Mouse (Mus musculus) kidney, postnatal 0 days (tissue): Measurements from ENCODE around the gene Zfp385a. TPM values are rescaled to one million over a fixed set of nuclear protein-coding genes. Genes with fewer than 3 reads are reported as not detected.
A peak's percentile ranks its signal among the peaks of the same experiment; 100 is the strongest.

Experiments
- ATAC-seq: fragments of 200-750 bp; cut with Nextera tagmentation; replicated peaks from 2 replicates; pipeline ENCODE4 v1.8.0; 2017; ENCODE audit warnings: low read depth, moderate number of reproducible peaks, moderate TSS enrichment, moderate library complexity; ENCODE audit not compliant: low FRiP score
- DNase-seq: peaks from one replicate; pipeline ENCODE4 v3.0.0-alpha.2; 2016; ENCODE audit warnings: low spot score
- H3K27ac ChIP-seq: fragments of 300-500 bp; sonication (generic); 2 replicates; pipeline ENCODE4 v1.5.1; 2014; ENCODE audit warnings: mild to moderate bottlenecking
- H3K27me3 ChIP-seq: fragments of 300-500 bp; sonication (generic); 2 replicates; pipeline ENCODE4 v1.6.1; 2014; ENCODE audit warnings: low read length, mixed read lengths; ENCODE audit not compliant: insufficient read depth
- H3K36me3 ChIP-seq: fragments of 300-500 bp; sonication (generic); 2 replicates; pipeline ENCODE4 v1.6.1; 2014; ENCODE audit warnings: low read length, mixed read lengths; ENCODE audit not compliant: insufficient read depth
- H3K4me1 ChIP-seq: fragments of 300-500 bp; sonication (generic); replicated peaks from 2 replicates; pipeline ENCODE4 v1.6.1; 2014; ENCODE audit warnings: antibody characterized with exemption, low read length, mixed read lengths; ENCODE audit not compliant: insufficient read depth
- H3K4me2 ChIP-seq: fragments of 300-500 bp; sonication (generic); 2 replicates; pipeline ENCODE4 v1.6.1; 2014; ENCODE audit warnings: mild to moderate bottlenecking, low read length, moderate library complexity, mixed read lengths
- H3K4me3 ChIP-seq: fragments of 300-500 bp; sonication (generic); replicated peaks from 2 replicates; pipeline ENCODE4 v1.5.1; 2014; ENCODE audit warnings: low read depth, low read length
- H3K9ac ChIP-seq: fragments of 300-500 bp; sonication (generic); 2 replicates; pipeline ENCODE4 v1.6.1; 2014; ENCODE audit warnings: low read depth, low read length
- H3K9me3 ChIP-seq: fragments of 300-500 bp; sonication (generic); replicated peaks from 2 replicates; pipeline ENCODE4 v1.6.1; 2016; ENCODE audit warnings: low read length, inconsistent platforms, mixed read lengths
- CTCF ChIP-seq: IDR thresholded peaks from 2 replicates; pipeline ENCODE4 v1.5.1; 2016; ENCODE audit warnings: antibody characterized with exemption, low read depth, mild to moderate bottlenecking, moderate library complexity
- WGBS: fragments of 180-500 bp; shearing (Covaris S2); extraction: QIAGEN DNeasy Blood & Tissue Kit; methylation state at CpG from one replicate; pipeline ENCODE4 v1.1.7; 2014; 5-methylcytosine and 5-hydroxymethylcytosine counted together
- polyA plus RNA-seq: library from polyadenylated mRNA; unstranded; fragments of >200 nt; fragmentation: Nextera tagmentation; extraction: Ambion mirVana; gene quantifications from 2 replicates; pipeline ENCODE4 v1.2.1, GENCODE M21; 2015

Gene Zfp385a
- polyA plus RNA-seq, 1 experiment from 2014 or later = 11.8 TPM

GRCm38 (mm10) chr15:103334194-103334593 is 5.7 kb downstream of the Zfp385a start:
- no peak for DNase-seq
- no peak overlapping the region for H3K27ac ChIP-seq
- 0 out of 2 replicates have a peak, but pooled peaks have one; percentile 40 for ATAC-seq
- no peak overlapping the region for H3K9ac ChIP-seq
- no peaks in the 10 kb centered on the region for H3K9me3 ChIP-seq
- H3K36me3 ChIP-seq = no peaks in the 10 kb centered on the region
- H3K4me3 ChIP-seq = no peak overlapping the region
- peaks cover 9% of the 10 kb centered on the region; the same call in 1 of the 2 replicates for H3K4me1 ChIP-seq
- WGBS = 27% methylated on average over 2 of the region's 2 CpGs
- no peak for TF ChIP-seq CTCF
- H3K4me2 ChIP-seq = no peak overlapping the region
- peaks cover 6% of the 10 kb centered on the region for H3K27me3 ChIP-seq

- peaks cover 1% of the 10 kb centered on the region for H3K27me3 ChIP-seq
- H3K9me3 ChIP-seq = no peaks in the 10 kb centered on the region
- H3K27ac ChIP-seq = no peak overlapping the region
- no peak for DNase-seq
- no peak for TF ChIP-seq CTCF
- H3K36me3 ChIP-seq = no peaks in the 10 kb centered on the region
- ATAC-seq = 0 out of 2 replicates have a peak, but pooled peaks have one; percentile 17
- 38% methylated on average over 5 of the region's 5 CpGs for WGBS
- peaks cover 8% of the 10 kb centered on the region; the same call in 1 of the 2 replicates for H3K4me1 ChIP-seq
- no peak overlapping the region for H3K4me2 ChIP-seq
- H3K4me3 ChIP-seq = no peak overlapping the region
- H3K9ac ChIP-seq = no peak overlapping the region
Observed at GRCm38 (mm10) chr15:103333738-103334137, 6.2 kb downstream of the Zfp385a start.

GRCm38 (mm10) chr15:103333081-103333615 is 6.7 kb downstream of the Zfp385a start:
- H3K9me3 ChIP-seq = no peaks in the 10 kb centered on the region
- H3K4me1 ChIP-seq = peaks cover 8% of the 10 kb centered on the region; the same call in 1 of the 2 replicates
- no peak overlapping the region for H3K4me2 ChIP-seq
- no peak overlapping the region for H3K9ac ChIP-seq
- DNase-seq = no peak
- H3K27me3 ChIP-seq = no peaks in the 10 kb centered on the region; the same call in 1 of the 2 replicates
- 72% methylated on average over 5 of the region's 5 CpGs for WGBS
- H3K36me3 ChIP-seq = no peaks in the 10 kb centered on the region
- no peak for TF ChIP-seq CTCF
- no peak overlapping the region for H3K27ac ChIP-seq
- no peak for ATAC-seq
- no peak overlapping the region for H3K4me3 ChIP-seq

- Histone ChIP-seq H3K4me1 (peaks cover 8% of the 10 kb centered on the region; the same call in 1 of the 2 replicates), H3K27ac (peak overlapping the region; percentile 69), H3K36me3 (no peaks in the 10 kb centered on the region), H3K4me2 (peak overlapping the region; percentile 69), H3K4me3 (peak overlapping the region; percentile 75), H3K27me3 (no peaks in the 10 kb centered on the region), H3K9ac (peak overlapping the region; percentile 86), H3K9me3 (no peaks in the 10 kb centered on the region)
- TF ChIP-seq CTCF = peak; percentile 98
- ATAC-seq (peak; percentile 94), DNase-seq (peak; percentile 92)
- WGBS = under 1% methylated on average over 39 of the region's 40 CpGs
Observed at GRCm38 (mm10) chr15:103323455-103324247, 16.2 kb downstream of the Zfp385a start.

- Histone ChIP-seq H3K9me3 (no peaks in the 10 kb centered on the region), H3K27ac (peak overlapping the region; percentile 69), H3K36me3 (no peaks in the 10 kb centered on the region), H3K4me3 (peak overlapping the region; percentile 75), H3K4me2 (peak overlapping the region; percentile 69), H3K4me1 (peaks cover 8% of the 10 kb centered on the region; the same call in 1 of the 2 replicates), H3K27me3 (no peaks in the 10 kb centered on the region), H3K9ac (peak overlapping the region; percentile 86)
- ATAC-seq (peak; percentile 45), DNase-seq (no peak)
- WGBS = under 1% methylated on average over 24 of the region's 26 CpGs
- no peak; the same call in 1 of the 2 replicates for TF ChIP-seq CTCF
Observed at GRCm38 (mm10) chr15:103323070-103323454, 16.8 kb downstream of the Zfp385a start.

- Histone ChIP-seq H3K9me3 (no peaks in the 10 kb centered on the region), H3K4me3 (peak overlapping the region; percentile 75), H3K27ac (no peak overlapping the region), H3K4me2 (peak overlapping the region; percentile 69), H3K36me3 (peaks cover 6% of the 10 kb centered on the region; the same call in 1 of the 2 replicates), H3K27me3 (no peaks in the 10 kb centered on the region), H3K9ac (peak overlapping the region; percentile 86), H3K4me1 (peaks cover 8% of the 10 kb centered on the region; the same call in 1 of the 2 replicates)
- 52% methylated on average over 4 of the region's 4 CpGs for WGBS
- no peak for TF ChIP-seq CTCF
- ATAC-seq (no peak), DNase-seq (no peak)
Observed at GRCm38 (mm10) chr15:103322396-103322795, 17.5 kb downstream of the Zfp385a start.
